ENCODE assay signal across 18 mouse cellular contexts in genomic region chr10:20739801-20740200, GRCm38 (mm10). TPM values are rescaled to one million over a fixed set of nuclear protein-coding genes. Genes with fewer than 3 reads are reported as not detected.
DNase-seq lines count a peak whose midpoint lies in the region.
"Had no signal": no experiment of that assay in that cellular context is flagged by ENCODE, and none has a peak within 500 bp of the region (broad histone marks: within the 10 kb centered on the region; RNA-seq: fewer than 3 reads in every experiment).

No protein-coding gene starts in this region.

- peaks cover 16% of the 10 kb centered on the region for H3K4me1 ChIP-seq in heart, embryonic 10.5 days

- H3K36me3 ChIP-seq in heart, embryonic 10.5 days = no peaks in the 10 kb centered on the region
- H3K36me3 ChIP-seq: embryonic facial prominence, embryonic 10.5 days; embryonic facial prominence, embryonic 12.5 days; forebrain, embryonic 15.5 days had no signal

- H3K27me3 ChIP-seq in heart, embryonic 10.5 days (ENCODE audit: insufficient read depth, poor library complexity, severe bottlenecking) = no peaks in the 10 kb centered on the region
- H3K27me3 ChIP-seq: embryonic facial prominence, embryonic 12.5 days; forebrain, embryonic 13.5 days; forebrain, embryonic 15.5 days had no signal

- 77% methylated on average over 3 of the region's 3 CpGs for WGBS in heart, embryonic 10.5 days

- H3K9me3 ChIP-seq in heart, embryonic 10.5 days = no peaks in the 10 kb centered on the region
- H3K9me3 ChIP-seq: embryonic facial prominence, embryonic 10.5 days; embryonic facial prominence, embryonic 12.5 days; forebrain, embryonic 13.5 days; forebrain, embryonic 15.5 days had no signal

- DNase-seq in heart, adult 11 months = peak; percentile 85
- DNase-seq in heart, embryonic 10.5 days (ENCODE audit: low spot score) = no peak
- peak; percentile 19 for DNase-seq in adipocyte (ENCODE audit: low spot score)
- peak; percentile 33 for DNase-seq in skeletal muscle tissue, adult 2 months (ENCODE audit: low read depth, low spot score)
- no peak for DNase-seq in spleen, adult 12 weeks (ENCODE audit: low spot score)
- DNase-seq: adrenal gland, adult 8-10 months; adrenal gland, postnatal 14 days; adrenal gland, postnatal 36 days; cerebellum, adult 11-12 months; cerebellum, adult 2 months; cerebellum, adult 9-10 months; cerebellum, postnatal 10 days; cerebellum, postnatal 25 days; forebrain, postnatal 0 days had no signal

- no peak overlapping the region for H3K27ac ChIP-seq in heart, embryonic 10.5 days
- H3K27ac ChIP-seq: embryonic facial prominence, embryonic 10.5 days; embryonic facial prominence, embryonic 12.5 days; forebrain, embryonic 13.5 days; forebrain, embryonic 15.5 days had no signal

- H3K4me3 ChIP-seq in heart, embryonic 10.5 days = no peak overlapping the region
- H3K4me3 ChIP-seq: embryonic facial prominence, embryonic 10.5 days; embryonic facial prominence, embryonic 12.5 days; forebrain, embryonic 13.5 days; forebrain, embryonic 15.5 days had no signal

RNA-seq across cellular contexts. Expression of gene Pde7b, which starts 14.9 kb away (rescaled TPM):
- 4.2 and 6.6 TPM in 2 replicates for polyA plus RNA-seq in heart, embryonic 10.5 days (2016; fragmentation: Nextera tagmentation; extraction: Ambion mirVana)

Comparison
In these comparisons a context has a peak if more than half of its experiments do, and no peak if none do; other contexts are left out.
1. DNase-seq: peak in heart, adult 11 months (single experiment), adipocyte (single experiment) and skeletal muscle tissue, adult 2 months (single experiment); none in heart, embryonic 10.5 days (single experiment) and spleen, adult 12 weeks (single experiment).